Mouse (Mus musculus): ENCODE data around the gene Mfsd9.
"Not testable (repeated sequence)": the region's sequence is repeated elsewhere in the genome, so short reads cannot be mapped to it uniquely, and the experiment has no call there.

Mfsd9 gene

GRCm38 (mm10) chr1:40783450-40783849 lies 7.0 kb downstream of the Mfsd9 start:
- DNase-seq (ENCODE audit: low read depth, low spot score) = no peak

GRCm38 (mm10) chr1:40776763-40777162 lies 13.7 kb downstream of the Mfsd9 start:
- DNase-seq (ENCODE audit: low read depth, low spot score) = no peak

- DNase-seq (ENCODE audit: low read depth, low spot score) = no peak
Observed at GRCm38 (mm10) chr1:40776102-40776501, 14.4 kb downstream of the Mfsd9 start.

- no peak for DNase-seq (ENCODE audit: low read depth, low spot score)
Observed at GRCm38 (mm10) chr1:40774040-40774439, 16.4 kb downstream of the Mfsd9 start.

GRCm38 (mm10) chr1:40773234-40773633 lies 17.3 kb downstream of the Mfsd9 start:
- no peak for DNase-seq (ENCODE audit: low read depth, low spot score)

GRCm38 (mm10) chr1:40771196-40771970 lies 19.1 kb downstream of the Mfsd9 start:
- DNase-seq (ENCODE audit: low read depth, low spot score) = no peak

GRCm38 (mm10) chr1:40769331-40769894 lies 21.1 kb downstream of the Mfsd9 start:
- DNase-seq (ENCODE audit: low read depth, low spot score) = no peak

GRCm38 (mm10) chr1:40768606-40769005 lies 21.9 kb downstream of the Mfsd9 start:
- DNase-seq (ENCODE audit: low read depth, low spot score) = peak; percentile 48

GRCm38 (mm10) chr1:40767588-40767987 lies 22.9 kb downstream of the Mfsd9 start:
- DNase-seq (ENCODE audit: low read depth, low spot score) = no peak

GRCm38 (mm10) chr1:40765521-40765920 lies 25.0 kb downstream of the Mfsd9 start:
- peak; percentile 64 for DNase-seq (ENCODE audit: low read depth, low spot score)

- DNase-seq (ENCODE audit: low read depth, low spot score) = no peak
Observed at GRCm38 (mm10) chr1:40764701-40765275, 25.7 kb downstream of the Mfsd9 start.

GRCm38 (mm10) chr1:40764042-40764441 lies 26.4 kb downstream of the Mfsd9 start:
- no peak for DNase-seq (ENCODE audit: low read depth, low spot score)

GRCm38 (mm10) chr1:40759751-40760445 lies 30.6 kb downstream of the Mfsd9 start:
- DNase-seq (ENCODE audit: low read depth, low spot score) = no peak

- no peak for DNase-seq (ENCODE audit: low read depth, low spot score)
Observed at GRCm38 (mm10) chr1:40746089-40746488, 44.4 kb downstream of the Mfsd9 start.

GRCm38 (mm10) chr1:40740739-40741138 lies 49.7 kb downstream of the Mfsd9 start:
- DNase-seq (ENCODE audit: low read depth, low spot score) = no peak

GRCm38 (mm10) chr1:40738246-40738645 lies 52.2 kb downstream of the Mfsd9 start:
- DNase-seq (ENCODE audit: low read depth, low spot score) = not testable (repeated sequence)

- DNase-seq (ENCODE audit: low read depth, low spot score) = no peak
Observed at GRCm38 (mm10) chr1:40737671-40738070, 52.8 kb downstream of the Mfsd9 start.

GRCm38 (mm10) chr1:40728636-40729035 lies 61.9 kb downstream of the Mfsd9 start:
- DNase-seq (ENCODE audit: low read depth, low spot score) = no peak

- DNase-seq (ENCODE audit: low read depth, low spot score) = peak; percentile 70
Observed at GRCm38 (mm10) chr1:40727404-40727803, 63.1 kb downstream of the Mfsd9 start.

- peak; percentile 38 for DNase-seq (ENCODE audit: low read depth, low spot score)
Observed at GRCm38 (mm10) chr1:40726051-40726450, 64.4 kb downstream of the Mfsd9 start.
